Mouse (Mus musculus) layer of hippocampus, adult 2 months (tissue): ENCODE data around the gene Dazap2. TPM values are rescaled to one million over a fixed set of nuclear protein-coding genes. Genes with fewer than 3 reads are reported as not detected.
"Not testable (repeated sequence)": the region's sequence is repeated elsewhere in the genome, so short reads cannot be mapped to it uniquely, and the experiment has no call there.

Experiments
- DNase-seq, 2 experiments: peaks; one replicate each; pipeline ENCODE4 v3.0.0; 2022; ENCODE audit warnings: low spot score in 2 of 2
- H3K27ac ChIP-seq: fragments of 200-600 bp; 2 replicates; pipeline ENCODE4 v1.8.1; 2022
- H3K4me3 ChIP-seq: fragments of 200-600 bp; 2 replicates; pipeline ENCODE4 v1.8.1; 2022; ENCODE audit warnings: mild to moderate bottlenecking
- CTCF ChIP-seq: fragments of 200-600 bp; conservative IDR thresholded peaks from 2 replicates; pipeline ENCODE4 v1.8.1; 2022; ENCODE audit warnings: antibody characterized with exemption, mild to moderate bottlenecking, moderate library complexity
- total RNA-seq, 2 experiments: library from RNA; stranded (reverse); gene quantifications; 2 replicates each; pipeline ENCODE4 v1.2.3; 2021

The Dazap2 gene
- total RNA-seq, 2 experiments from 2014 or later: 112 to 113 TPM

GRCm38 (mm10) chr15:100615825-100616220 is 674 bp downstream of the Dazap2 start:
- H3K27ac ChIP-seq: peak overlapping the region; percentile 99
- TF ChIP-seq CTCF: no peak
- peak; percentile 78 to 88 for DNase-seq
- peak overlapping the region; percentile 92 for H3K4me3 ChIP-seq

- Histone ChIP-seq H3K27ac (peak overlapping the region; percentile 99), H3K4me3 (peak overlapping the region; percentile 92)
- DNase-seq: peak; percentile 25 to 37
- TF ChIP-seq CTCF: no peak
Measured at GRCm38 (mm10) chr15:100616221-100616620, 1.1 kb downstream of the Dazap2 start.

GRCm38 (mm10) chr15:100619200-100619599 is 4.1 kb downstream of the Dazap2 start:
- Histone ChIP-seq H3K4me3 (no peak overlapping the region), H3K27ac (no peak overlapping the region)
- no peak for DNase-seq
- TF ChIP-seq CTCF: no peak

GRCm38 (mm10) chr15:100621671-100622070 is 6.5 kb downstream of the Dazap2 start:
- H3K27ac ChIP-seq: peak overlapping the region; percentile 59; the same call in 1 of the 2 replicates
- H3K4me3 ChIP-seq, DNase-seq: not testable (repeated sequence)

- H3K4me3 ChIP-seq: no peak overlapping the region
- DNase-seq: no peak
- TF ChIP-seq CTCF: no peak
- peak overlapping the region; percentile 59; the same call in 1 of the 2 replicates for H3K27ac ChIP-seq
Measured at GRCm38 (mm10) chr15:100622164-100622563, 7.0 kb downstream of the Dazap2 start.

- DNase-seq: no peak
- TF ChIP-seq CTCF: no peak
- Histone ChIP-seq H3K27ac (no peak overlapping the region), H3K4me3 (no peak overlapping the region)
Measured at GRCm38 (mm10) chr15:100623754-100624153, 8.6 kb downstream of the Dazap2 start.

- H3K4me3 ChIP-seq: no peak overlapping the region
- no peak overlapping the region for H3K27ac ChIP-seq
- TF ChIP-seq CTCF: no peak
- no peak for DNase-seq
Measured at GRCm38 (mm10) chr15:100624435-100624834, 9.3 kb downstream of the Dazap2 start.

- no peak for DNase-seq
- H3K4me3 ChIP-seq: no peak overlapping the region
- no peak for TF ChIP-seq CTCF
- no peak overlapping the region for H3K27ac ChIP-seq
Measured at GRCm38 (mm10) chr15:100627287-100627686, 12.1 kb downstream of the Dazap2 start.

GRCm38 (mm10) chr15:100627774-100628370 is 12.7 kb downstream of the Dazap2 start:
- no peak for DNase-seq
- Histone ChIP-seq H3K27ac (no peak overlapping the region), H3K4me3 (no peak overlapping the region)
- no peak for TF ChIP-seq CTCF

GRCm38 (mm10) chr15:100628797-100629196 is 13.6 kb downstream of the Dazap2 start:
- no peak overlapping the region for H3K27ac ChIP-seq
- DNase-seq: no peak
- no peak overlapping the region for H3K4me3 ChIP-seq
- TF ChIP-seq CTCF: no peak

GRCm38 (mm10) chr15:100630126-100630525 is 15.0 kb downstream of the Dazap2 start:
- TF ChIP-seq CTCF: no peak
- no peak overlapping the region for H3K27ac ChIP-seq
- DNase-seq: no peak
- no peak overlapping the region for H3K4me3 ChIP-seq

GRCm38 (mm10) chr15:100631454-100632170 is 16.5 kb downstream of the Dazap2 start:
- no peak for TF ChIP-seq CTCF
- H3K4me3 ChIP-seq: no peak overlapping the region
- H3K27ac ChIP-seq: no peak overlapping the region
- DNase-seq: no peak

GRCm38 (mm10) chr15:100632323-100632722 is 17.2 kb downstream of the Dazap2 start:
- H3K27ac ChIP-seq: no peak overlapping the region
- DNase-seq: no peak
- TF ChIP-seq CTCF: no peak
- H3K4me3 ChIP-seq: no peak overlapping the region

- no peak for DNase-seq
- H3K27ac ChIP-seq: no peak overlapping the region
- TF ChIP-seq CTCF: no peak
- H3K4me3 ChIP-seq: no peak overlapping the region
Measured at GRCm38 (mm10) chr15:100633341-100633740, 18.2 kb downstream of the Dazap2 start.
